In the genomic region with DNA sequence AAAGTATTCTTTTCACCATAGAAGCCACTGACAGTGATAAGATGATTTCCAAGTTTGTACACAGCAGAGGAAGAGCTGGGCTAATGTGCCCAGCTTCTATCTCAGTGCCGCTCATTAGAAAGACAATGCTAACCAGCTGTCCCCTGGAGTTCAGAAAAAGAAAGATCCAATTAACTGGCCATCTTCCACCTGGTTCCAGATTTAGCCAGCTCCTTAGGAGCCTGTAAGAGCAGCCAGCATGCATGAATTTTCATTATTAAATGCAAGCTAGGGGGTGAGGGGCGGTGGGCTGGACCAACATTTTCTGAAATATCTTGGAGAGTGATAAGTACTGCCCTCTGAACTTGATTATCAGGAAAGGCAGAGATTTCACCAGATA, we compare ENCODE assay signal across 15 mouse cellular contexts.
DNase-seq lines count a peak whose midpoint lies in the region; ATAC-seq and TF ChIP-seq lines count a peak whose summit lies in the region.
"Had no signal": no experiment of that assay in that cellular context is flagged by ENCODE, and none has a peak within 500 bp of the region (broad histone marks: within the 10 kb centered on the region; RNA-seq: fewer than 3 reads in every experiment).

No protein-coding gene starts in this region.

- no peaks in the 10 kb centered on the region for H3K27me3 ChIP-seq in embryonic facial prominence, embryonic 12.5 days
- H3K27me3 ChIP-seq in hindbrain, embryonic 13.5 days = peaks cover 14% of the 10 kb centered on the region
- H3K27me3 ChIP-seq in midbrain, embryonic 16.5 days (ENCODE audit: control insufficient read depth, insufficient read depth, low read depth, low read length) = no peaks in the 10 kb centered on the region
- H3K27me3 ChIP-seq: embryonic facial prominence, embryonic 13.5 days had no signal

- no peak for TF ChIP-seq POLR2A in lung, adult 2 months (IDR thresholded peaks at IDR 0.05; ENCODE audit: borderline replicate concordance, extremely low read depth, low read depth, low read length)

- no peak overlapping the region for H3K4me2 ChIP-seq in embryonic facial prominence, embryonic 12.5 days (replicated peaks)
- H3K4me2 ChIP-seq in hindbrain, embryonic 13.5 days = no peak overlapping the region
- no peak overlapping the region for H3K4me2 ChIP-seq in midbrain, embryonic 16.5 days (ENCODE audit: low read length)
- H3K4me2 ChIP-seq: embryonic facial prominence, embryonic 13.5 days had no signal

- no peak for ATAC-seq in cerebellum, adult (ENCODE audit: insufficient number of reproducible peaks, low FRiP score, low TSS enrichment)
- ATAC-seq in embryonic facial prominence, embryonic 12.5 days (ENCODE audit: insufficient number of reproducible peaks, insufficient read depth, low FRiP score, low TSS enrichment) = peak; percentile 56; the same call in 1 of the 2 replicates
- ATAC-seq in hindbrain, embryonic 13.5 days (ENCODE audit: low FRiP score) = peak; percentile 82
- ATAC-seq in midbrain, embryonic 16.5 days = peak; percentile 83

- no peaks in the 10 kb centered on the region for H3K36me3 ChIP-seq in embryonic facial prominence, embryonic 12.5 days
- H3K36me3 ChIP-seq in hindbrain, embryonic 13.5 days = no peaks in the 10 kb centered on the region
- H3K36me3 ChIP-seq in midbrain, embryonic 16.5 days (ENCODE audit: control insufficient read depth, insufficient read depth, low read length) = no peaks in the 10 kb centered on the region
- H3K36me3 ChIP-seq: embryonic facial prominence, embryonic 13.5 days had no signal

- no peak overlapping the region for H3K4me3 ChIP-seq in embryonic facial prominence, embryonic 12.5 days
- no peak overlapping the region for H3K4me3 ChIP-seq in hindbrain, embryonic 13.5 days
- no peak overlapping the region for H3K4me3 ChIP-seq in midbrain, embryonic 16.5 days (ENCODE audit: low read depth, low read length)
- H3K4me3 ChIP-seq in lung, adult 2 months (replicated peaks; ENCODE audit: extremely low read depth, low read depth, low read length) = no peak overlapping the region
- H3K4me3 ChIP-seq: embryonic facial prominence, embryonic 13.5 days; left cerebral cortex, adult 2 months had no signal

- no peak overlapping the region for H3K9ac ChIP-seq in embryonic facial prominence, embryonic 12.5 days
- no peak overlapping the region for H3K9ac ChIP-seq in hindbrain, embryonic 13.5 days
- no peak overlapping the region for H3K9ac ChIP-seq in midbrain, embryonic 16.5 days (ENCODE audit: low read depth, low read length)
- H3K9ac ChIP-seq: embryonic facial prominence, embryonic 13.5 days had no signal

- H3K4me1 ChIP-seq in embryonic facial prominence, embryonic 12.5 days = no peaks in the 10 kb centered on the region
- H3K4me1 ChIP-seq in hindbrain, embryonic 13.5 days (replicated peaks) = peaks cover 19% of the 10 kb centered on the region
- H3K4me1 ChIP-seq in midbrain, embryonic 16.5 days (ENCODE audit: control insufficient read depth, insufficient read depth, low read length) = peaks cover 9% of the 10 kb centered on the region
- H3K4me1 ChIP-seq in lung, adult 2 months (ENCODE audit: control insufficient read depth, insufficient read depth, low read length) = no peaks in the 10 kb centered on the region
- H3K4me1 ChIP-seq: embryonic facial prominence, embryonic 13.5 days had no signal

- peak; percentile 4 to 11 for DNase-seq in cerebellum, postnatal 14 days
- no peak for DNase-seq in lung, adult 2 months
- DNase-seq in spleen, postnatal 4 days (ENCODE audit: low spot score in 2 of 2) = no peak
- no peak for DNase-seq in yolk sac, embryonic 10.5 days (ENCODE audit: low spot score)
- DNase-seq: adrenal gland, postnatal 36 days; cerebellum, adult 11-12 months; heart, postnatal 10 days; kidney, adult 9 months; lung, postnatal 10 days had no signal

- H3K27ac ChIP-seq in embryonic facial prominence, embryonic 12.5 days = no peak overlapping the region
- peak overlapping the region; percentile 58; the same call in 1 of the 2 replicates for H3K27ac ChIP-seq in hindbrain, embryonic 13.5 days
- H3K27ac ChIP-seq in midbrain, embryonic 16.5 days (ENCODE audit: low read length) = no peak overlapping the region
- H3K27ac ChIP-seq: embryonic facial prominence, embryonic 13.5 days; left cerebral cortex, adult 2 months had no signal

- H3K9me3 ChIP-seq in embryonic facial prominence, embryonic 12.5 days = no peaks in the 10 kb centered on the region
- H3K9me3 ChIP-seq in hindbrain, embryonic 13.5 days = no peaks in the 10 kb centered on the region
- H3K9me3 ChIP-seq in midbrain, embryonic 16.5 days (replicated peaks; ENCODE audit: control insufficient read depth, low read length, poor library complexity, severe bottlenecking) = no peaks in the 10 kb centered on the region
- H3K9me3 ChIP-seq: embryonic facial prominence, embryonic 13.5 days had no signal

- 61% methylated on average over 2 of the region's 2 CpGs for WGBS in embryonic facial prominence, embryonic 12.5 days
- whole genome bisulfite sequencing in hindbrain, embryonic 13.5 days = 25% methylated on average over 2 of the region's 2 CpGs
- 19% methylated on average over 2 of the region's 2 CpGs for WGBS in midbrain, embryonic 16.5 days
- 81% methylated on average over 2 of the region's 2 CpGs for WGBS in lung, adult 2 months

- no peak for TF ChIP-seq CTCF in lung, adult 2 months (IDR thresholded peaks at IDR 0.05; ENCODE audit: insufficient read depth, low read length)

Comparison
In these comparisons a context has a peak if more than half of its experiments do, and no peak if none do; other contexts are left out.
1. DNase-seq: peak in cerebellum, postnatal 14 days (2 of 2); none in lung, adult 2 months (single experiment), spleen, postnatal 4 days (0 of 2) and yolk sac, embryonic 10.5 days (single experiment).